7 mouse cellular contexts compared by ENCODE assay signal in the genomic region with DNA sequence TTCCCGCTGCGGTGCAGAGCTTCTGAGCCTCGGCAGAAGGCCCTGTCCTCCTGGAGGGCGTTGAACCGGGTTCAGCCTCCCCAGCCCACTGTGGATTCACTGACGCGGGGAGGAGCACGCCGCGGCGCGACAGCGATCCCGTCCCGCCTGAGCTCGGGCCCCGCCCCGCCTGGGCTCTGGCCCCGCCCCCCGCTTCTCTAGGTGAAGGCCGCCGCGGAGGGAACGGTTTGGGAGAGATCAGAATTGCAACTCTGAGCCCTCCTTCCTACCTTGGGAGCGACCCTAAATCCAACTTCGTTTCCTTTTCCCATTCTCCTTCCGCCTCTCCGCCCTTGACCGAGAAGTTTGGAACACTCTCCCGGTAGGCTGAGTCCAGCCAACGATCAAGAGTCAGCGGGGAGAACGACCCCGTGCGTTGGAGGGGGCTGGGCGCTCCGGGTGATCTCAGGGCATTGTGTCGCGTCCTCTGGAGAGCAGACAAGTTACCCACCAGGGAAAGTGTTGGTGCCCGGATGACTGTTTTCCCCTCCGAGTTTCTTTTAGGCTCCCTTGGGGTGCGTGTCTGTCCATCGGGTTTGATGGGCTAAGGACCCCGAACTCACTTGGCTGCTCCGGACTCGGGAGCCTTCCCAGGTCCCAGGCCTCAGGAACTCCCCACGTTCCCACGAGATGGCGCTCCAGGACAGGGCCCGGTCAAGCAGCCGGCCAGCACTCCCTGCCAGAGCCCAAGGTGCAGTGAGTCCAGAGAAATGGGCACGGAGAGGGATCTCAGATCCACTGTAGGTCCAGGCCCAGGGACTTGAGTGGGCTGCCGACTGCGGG. TPM values are rescaled to one million over a fixed set of nuclear protein-coding genes. Genes with fewer than 3 reads are reported as not detected.
DNase-seq lines count a peak whose midpoint lies in the region; ATAC-seq and TF ChIP-seq lines count a peak whose summit lies in the region.

No protein-coding gene starts in this region.

- WGBS in embryonic facial prominence, embryonic 13.5 days = under 1% methylated on average over 54 of the region's 54 CpGs
- WGBS in heart, adult 2 months = 1% methylated on average over 54 of the region's 54 CpGs
- under 1% methylated on average over 51 of the region's 54 CpGs for WGBS in limb, embryonic 14.5 days
- WGBS in midbrain, embryonic 14.5 days = 1% methylated on average over 54 of the region's 54 CpGs
- 2% methylated on average over 49 of the region's 54 CpGs for WGBS in spleen, adult 2 months

- TF ChIP-seq CTCF in heart, adult 2 months (IDR thresholded peaks at IDR 0.05) = peak; percentile 91
- peak; percentile 55; the same call in 1 of the 2 replicates for TF ChIP-seq CTCF in spleen, adult 2 months (IDR thresholded peaks at IDR 0.05; ENCODE audit: extremely low read depth, insufficient read depth, insufficient read length, insufficient replicate concordance)

- peak overlapping the region; percentile 99 for H3K27ac ChIP-seq in embryonic facial prominence, embryonic 13.5 days
- peak overlapping the region; percentile 73 for H3K27ac ChIP-seq in heart, adult 2 months
- peak overlapping the region; percentile 70 for H3K27ac ChIP-seq in limb, embryonic 14.5 days (replicated peaks; ENCODE audit: low read depth, low read length)
- H3K27ac ChIP-seq in midbrain, embryonic 14.5 days (replicated peaks; ENCODE audit: low read depth, low read length) = no peak overlapping the region
- no peak overlapping the region for H3K27ac ChIP-seq in spleen, adult 2 months (ENCODE audit: insufficient read depth, low read length)

- peak; percentile 54 for ATAC-seq in embryonic facial prominence, embryonic 13.5 days (ENCODE audit: insufficient number of reproducible peaks, insufficient read depth, low FRiP score, low TSS enrichment, low read depth)
- peak; percentile 63 for ATAC-seq in limb, embryonic 14.5 days (ENCODE audit: low FRiP score, low read depth)
- peak; percentile 7; the same call in 1 of the 2 replicates for ATAC-seq in midbrain, embryonic 14.5 days (ENCODE audit: low FRiP score, low TSS enrichment)

- no peaks in the 10 kb centered on the region for H3K9me3 ChIP-seq in embryonic facial prominence, embryonic 13.5 days
- no peaks in the 10 kb centered on the region for H3K9me3 ChIP-seq in limb, embryonic 14.5 days (ENCODE audit: control insufficient read depth, low read length)
- no peaks in the 10 kb centered on the region for H3K9me3 ChIP-seq in midbrain, embryonic 14.5 days (ENCODE audit: control insufficient read depth, low read length)

- H3K27me3 ChIP-seq in embryonic facial prominence, embryonic 13.5 days = peaks cover 28% of the 10 kb centered on the region
- H3K27me3 ChIP-seq in heart, adult 2 months (ENCODE audit: control insufficient read depth, insufficient read depth, low read length) = 0 out of 2 replicates have a peak, but pooled peaks cover 2% of the 10 kb centered on the region
- peaks cover 31% of the 10 kb centered on the region for H3K27me3 ChIP-seq in limb, embryonic 14.5 days (ENCODE audit: control insufficient read depth, insufficient read depth, low read length)
- H3K27me3 ChIP-seq in midbrain, embryonic 14.5 days (ENCODE audit: control insufficient read depth, insufficient read depth, low read length) = peaks cover 64% of the 10 kb centered on the region
- H3K27me3 ChIP-seq in spleen, adult 2 months (ENCODE audit: control insufficient read depth, insufficient read depth, low read length) = peaks cover 34% of the 10 kb centered on the region

- TF ChIP-seq POLR2A in heart, adult 2 months (IDR thresholded peaks at IDR 0.05; ENCODE audit: insufficient read depth, low read depth, low read length) = peak; percentile 60; the same call in 1 of the 2 replicates
- TF ChIP-seq POLR2A in limb, embryonic 14.5 days (IDR thresholded peaks at IDR 0.05; ENCODE audit: borderline replicate concordance, extremely low read depth, insufficient read depth, insufficient read length) = 0 out of 2 replicates have a peak, but pooled peaks have one; percentile 41
- no peak for TF ChIP-seq POLR2A in spleen, adult 2 months (IDR thresholded peaks at IDR 0.05; ENCODE audit: low read depth, low read length)

- peak overlapping the region; percentile 86 for H3K4me2 ChIP-seq in embryonic facial prominence, embryonic 13.5 days
- peak overlapping the region; percentile 89 for H3K4me2 ChIP-seq in limb, embryonic 14.5 days (replicated peaks; ENCODE audit: low read depth, low read length, severe bottlenecking)
- H3K4me2 ChIP-seq in midbrain, embryonic 14.5 days (ENCODE audit: low read length) = peak overlapping the region; percentile 69

- peak overlapping the region; percentile 100 for H3K9ac ChIP-seq in embryonic facial prominence, embryonic 13.5 days
- H3K9ac ChIP-seq in heart, adult 2 months (ENCODE audit: low read depth, low read length) = peak overlapping the region; percentile 55
- peak overlapping the region; percentile 55 for H3K9ac ChIP-seq in limb, embryonic 14.5 days (ENCODE audit: low read depth, low read length, severe bottlenecking)
- H3K9ac ChIP-seq in midbrain, embryonic 14.5 days (replicated peaks; ENCODE audit: low read length) = peak overlapping the region; percentile 29

- H3K4me1 ChIP-seq in embryonic facial prominence, embryonic 13.5 days = peaks cover 60% of the 10 kb centered on the region
- peaks cover 4% of the 10 kb centered on the region for H3K4me1 ChIP-seq in heart, adult 2 months (ENCODE audit: control insufficient read depth, insufficient read depth, low read length)
- H3K4me1 ChIP-seq in limb, embryonic 14.5 days (ENCODE audit: control insufficient read depth, insufficient read depth, low read length) = peaks cover 24% of the 10 kb centered on the region
- H3K4me1 ChIP-seq in midbrain, embryonic 14.5 days (ENCODE audit: control insufficient read depth, insufficient read depth, low read length) = peaks cover 13% of the 10 kb centered on the region; the same call in 1 of the 2 replicates
- peaks cover 12% of the 10 kb centered on the region for H3K4me1 ChIP-seq in spleen, adult 2 months (ENCODE audit: control insufficient read depth, insufficient read depth, insufficient read length)

- intact Hi-C loops in heart, adult 2 months (cut with DNase I) = loop anchor here (2.0 to 5.0 kb wide), 4 partner anchors 128 to 462 kb away; no protein-coding TSS in a partner anchor

- DNase-seq in adrenal gland, postnatal 4 days (ENCODE audit: low spot score in 2 of 2) = peak; percentile 91 to 92
- peak; percentile 90 to 91 for DNase-seq in heart, adult 2 months
- DNase-seq in kidney, adult 8-10 months = peak; percentile 85 to 92
- DNase-seq in limb, embryonic 14.5 days (ENCODE audit: low spot score) = peak; percentile 84
- DNase-seq in midbrain, embryonic 14.5 days = peak; percentile 87
- peak in 1 of 2 experiments; percentile 50 for DNase-seq in spleen, adult 2 months (ENCODE audit: low read depth in 1 of 2, low spot score in 2 of 2)

- H3K79me2 ChIP-seq in heart, adult 2 months (replicated peaks; ENCODE audit: control insufficient read depth, insufficient read depth, low read length) = no peaks in the 10 kb centered on the region

- TF ChIP-seq EP300 in heart, adult 2 months (IDR thresholded peaks at IDR 0.05; ENCODE audit: insufficient read depth, low read depth, low read length) = no peak

- H3K36me3 ChIP-seq in embryonic facial prominence, embryonic 13.5 days = peaks cover 25% of the 10 kb centered on the region
- H3K36me3 ChIP-seq in heart, adult 2 months (ENCODE audit: control insufficient read depth, insufficient read depth, low read length) = no peaks in the 10 kb centered on the region
- H3K36me3 ChIP-seq in limb, embryonic 14.5 days (ENCODE audit: control insufficient read depth, insufficient read depth, low read length) = peaks cover 9% of the 10 kb centered on the region
- no peaks in the 10 kb centered on the region for H3K36me3 ChIP-seq in midbrain, embryonic 14.5 days (ENCODE audit: control insufficient read depth, insufficient read depth, low read length)
- H3K36me3 ChIP-seq in spleen, adult 2 months (ENCODE audit: control insufficient read depth, insufficient read depth, low read length) = no peaks in the 10 kb centered on the region

- peak overlapping the region; percentile 88 for H3K4me3 ChIP-seq in embryonic facial prominence, embryonic 13.5 days
- H3K4me3 ChIP-seq in heart, adult 2 months = peak overlapping the region; percentile 70
- H3K4me3 ChIP-seq in limb, embryonic 14.5 days (replicated peaks; ENCODE audit: low read length) = peak overlapping the region; percentile 60
- H3K4me3 ChIP-seq in midbrain, embryonic 14.5 days (replicated peaks; ENCODE audit: low read depth, low read length) = peak overlapping the region; percentile 32
- peak overlapping the region; percentile 48; the same call in 1 of the 2 replicates for H3K4me3 ChIP-seq in spleen, adult 2 months (ENCODE audit: extremely low read depth, insufficient read depth, insufficient read length)

RNA-seq across cellular contexts. Expression of a gene that starts 5.8 kb away (rescaled TPM):
- total RNA-seq in adrenal gland, postnatal 4 days (2021) = not detected
- not detected in 2 replicates for polyA plus RNA-seq in embryonic facial prominence, embryonic 13.5 days (2015; fragmentation: Nextera tagmentation; extraction: Ambion mirVana)
- total RNA-seq in heart, adult 2 months (2021) = not detected
- not detected in 2 replicates for polyA plus RNA-seq in heart, adult 2 months (2012; rRNA removed)
- polyA plus RNA-seq in limb, embryonic 14.5 days (2012; rRNA removed) = not detected in 2 replicates
- not detected in 2 replicates for polyA plus RNA-seq in limb, embryonic 14.5 days (2014; fragmentation: Nextera tagmentation; extraction: Ambion mirVana)
- not detected in 2 replicates for polyA plus RNA-seq in midbrain, embryonic 14.5 days (2014; fragmentation: Nextera tagmentation; extraction: Ambion mirVana)
- not detected in 2 replicates for polyA plus RNA-seq in spleen, adult 2 months (2012; rRNA removed)

RNA-seq across cellular contexts. Expression of a gene that starts 12.0 kb away (rescaled TPM):
- total RNA-seq in adrenal gland, postnatal 4 days (2021) = 10 to 100 TPM; 63.3 TPM
- polyA plus RNA-seq in embryonic facial prominence, embryonic 13.5 days (2015; fragmentation: Nextera tagmentation; extraction: Ambion mirVana) = 14.2 and 14.5 TPM in 2 replicates
- 1 to 10 TPM; 5.5 to 5.7 TPM for total RNA-seq in heart, adult 2 months (2021)
- polyA plus RNA-seq in heart, adult 2 months (2012; rRNA removed) = 6.9 and 7.5 TPM in 2 replicates
- 31.7 and 39.1 TPM in 2 replicates for polyA plus RNA-seq in limb, embryonic 14.5 days (2012; rRNA removed)
- polyA plus RNA-seq in limb, embryonic 14.5 days (2014; fragmentation: Nextera tagmentation; extraction: Ambion mirVana) = 6.5 and 9.3 TPM in 2 replicates
- polyA plus RNA-seq in midbrain, embryonic 14.5 days (2014; fragmentation: Nextera tagmentation; extraction: Ambion mirVana) = 0.69 and 0.83 TPM in 2 replicates
- 5.0 and 6.8 TPM in 2 replicates for polyA plus RNA-seq in spleen, adult 2 months (2012; rRNA removed)

RNA-seq across cellular contexts. Expression of a gene that starts 41.9 kb away (rescaled TPM):
- not detected for total RNA-seq in adrenal gland, postnatal 4 days (2021)
- polyA plus RNA-seq in embryonic facial prominence, embryonic 13.5 days (2015; fragmentation: Nextera tagmentation; extraction: Ambion mirVana) = 3.0 and 3.1 TPM in 2 replicates
- total RNA-seq in heart, adult 2 months (2021) = not detected
- polyA plus RNA-seq in heart, adult 2 months (2012; rRNA removed) = 0.09 and 0.55 TPM in 2 replicates
- polyA plus RNA-seq in limb, embryonic 14.5 days (2012; rRNA removed) = 37.5 and 52.7 TPM in 2 replicates
- polyA plus RNA-seq in limb, embryonic 14.5 days (2014; fragmentation: Nextera tagmentation; extraction: Ambion mirVana) = 15.5 and 20.0 TPM in 2 replicates
- polyA plus RNA-seq in midbrain, embryonic 14.5 days (2014; fragmentation: Nextera tagmentation; extraction: Ambion mirVana) = 0.21 and 0.22 TPM in 2 replicates
- polyA plus RNA-seq in spleen, adult 2 months (2012; rRNA removed) = 0.07 TPM in 2 replicates

Comparison
In these comparisons a context has a peak if more than half of its experiments do, and no peak if none do; other contexts are left out.
1. ATAC-seq: peak in every context shown above with its lines; median percentile 63 in limb, embryonic 14.5 days; 54 in embryonic facial prominence, embryonic 13.5 days; 7 in midbrain, embryonic 14.5 days.
2. H3K27ac ChIP-seq: peak in embryonic facial prominence, embryonic 13.5 days (single experiment), heart, adult 2 months (single experiment) and limb, embryonic 14.5 days (single experiment); none in midbrain, embryonic 14.5 days (single experiment) and spleen, adult 2 months (single experiment).
3. H3K4me3 ChIP-seq: peak in every context shown above with its lines; median percentile 88 in embryonic facial prominence, embryonic 13.5 days; 70 in heart, adult 2 months; 60 in limb, embryonic 14.5 days; 48 in spleen, adult 2 months; 32 in midbrain, embryonic 14.5 days.
4. H3K9ac ChIP-seq: peak in every context shown above with its lines; median percentile 100 in embryonic facial prominence, embryonic 13.5 days; 55 in heart, adult 2 months; 55 in limb, embryonic 14.5 days; 29 in midbrain, embryonic 14.5 days.
5. Peak in every context shown above with its lines, with median percentiles within 50 percentile points of each other: H3K4me2 ChIP-seq.